In the genomic region with DNA sequence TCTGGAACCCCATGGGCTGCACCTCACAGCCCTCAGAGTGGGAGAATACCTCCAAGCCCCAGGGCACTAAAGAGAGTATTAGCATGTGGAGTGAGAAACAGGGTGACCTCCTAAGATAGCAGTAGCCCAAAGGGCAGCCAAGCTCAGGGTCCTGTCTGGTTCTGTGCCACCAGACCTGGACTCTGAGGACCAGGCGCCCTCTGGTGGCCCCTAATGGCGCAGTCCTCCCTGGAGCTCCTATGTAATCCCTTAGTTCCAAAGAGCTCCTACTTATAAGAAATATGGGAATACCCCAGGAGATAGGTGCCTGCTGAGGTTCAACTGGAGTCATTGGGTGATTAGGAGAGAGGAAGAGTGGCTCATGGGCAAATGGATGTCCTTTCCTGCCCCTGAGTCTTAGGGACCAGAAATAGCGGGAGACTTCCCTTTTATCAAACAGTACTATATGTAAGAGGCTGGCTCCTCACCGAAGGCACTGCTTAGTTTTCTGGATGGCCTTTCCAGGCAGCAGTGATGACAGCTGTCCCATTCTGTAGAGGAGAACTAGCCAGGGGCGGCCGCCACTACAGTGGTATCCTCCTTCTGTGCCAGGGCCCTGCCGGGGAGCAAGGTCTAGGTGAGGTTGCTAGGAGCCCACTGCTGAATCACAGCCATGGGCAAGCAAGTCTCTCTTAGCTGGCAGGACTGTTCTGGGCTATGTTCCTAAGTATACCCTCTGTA, we compare ENCODE assay signal across 7 mouse cellular contexts. TPM values are rescaled to one million over a fixed set of nuclear protein-coding genes. Genes with fewer than 3 reads are reported as not detected.
DNase-seq lines count a peak whose midpoint lies in the region; ATAC-seq and TF ChIP-seq lines count a peak whose summit lies in the region.

No protein-coding gene starts in this region.

- 32% methylated on average over 7 of the region's 7 CpGs for WGBS in hindbrain, postnatal 0 days
- 67% methylated on average over 7 of the region's 7 CpGs for WGBS in midbrain, embryonic 11.5 days

- ATAC-seq in hindbrain, postnatal 0 days, result peak; percentile 51
- peak; percentile 26 for ATAC-seq in midbrain, embryonic 11.5 days (ENCODE audit: low FRiP score)

- no peak overlapping the region for H3K9ac ChIP-seq in hindbrain, postnatal 0 days (replicated peaks; ENCODE audit: low read length)
- H3K9ac ChIP-seq in midbrain, embryonic 11.5 days (ENCODE audit: low read length), result no peak overlapping the region

- H3K9me3 ChIP-seq in hindbrain, postnatal 0 days (ENCODE audit: low read length), result no peaks in the 10 kb centered on the region
- H3K9me3 ChIP-seq in midbrain, embryonic 11.5 days (ENCODE audit: control insufficient read depth, low read length), result no peaks in the 10 kb centered on the region

- TF ChIP-seq CTCF in hindbrain, postnatal 0 days (IDR thresholded peaks at IDR 0.05; ENCODE audit: low read depth), result peak; percentile 91
- peak; percentile 97 for TF ChIP-seq CTCF in left cerebral cortex, adult 2 months (IDR thresholded peaks at IDR 0.05)

- intact Hi-C loops in left cerebral cortex, adult 2 months (cut with DNase I), result loop anchor here (1.0 to 5.0 kb wide), 5 partner anchors 122 to 313 kb away; partner anchors contain the start of gene Otos

- peaks cover 26% of the 10 kb centered on the region for H3K4me1 ChIP-seq in hindbrain, postnatal 0 days (ENCODE audit: insufficient read depth, low read length)
- H3K4me1 ChIP-seq in midbrain, embryonic 11.5 days (ENCODE audit: control insufficient read depth, insufficient read depth, low read length), result peaks cover 15% of the 10 kb centered on the region

- no peaks in the 10 kb centered on the region for H3K36me3 ChIP-seq in hindbrain, postnatal 0 days (ENCODE audit: insufficient read depth, low read length)
- peaks cover 8% of the 10 kb centered on the region; the same call in 1 of the 2 replicates for H3K36me3 ChIP-seq in midbrain, embryonic 11.5 days (ENCODE audit: control insufficient read depth, insufficient read depth, low read length)

- H3K27me3 ChIP-seq in hindbrain, postnatal 0 days (ENCODE audit: insufficient read depth, low read length), result no peaks in the 10 kb centered on the region
- H3K27me3 ChIP-seq in midbrain, embryonic 11.5 days (ENCODE audit: control insufficient read depth, insufficient read depth, low read length), result 0 out of 2 replicates have a peak, but pooled peaks cover 2% of the 10 kb centered on the region

- H3K4me3 ChIP-seq in hindbrain, postnatal 0 days (ENCODE audit: low read length), result no peak overlapping the region
- peak overlapping the region; percentile 67; the same call in 1 of the 2 replicates for H3K4me3 ChIP-seq in left cerebral cortex, adult 2 months
- H3K4me3 ChIP-seq in midbrain, embryonic 11.5 days (ENCODE audit: low read depth, low read length), result no peak overlapping the region

- no peak overlapping the region for H3K27ac ChIP-seq in hindbrain, postnatal 0 days
- 0 out of 2 replicates have a peak overlapping the region, but pooled peaks have one; percentile 5 for H3K27ac ChIP-seq in left cerebral cortex, adult 2 months
- H3K27ac ChIP-seq in midbrain, embryonic 11.5 days (ENCODE audit: low read depth, low read length), result no peak overlapping the region

- H3K4me2 ChIP-seq in hindbrain, postnatal 0 days (ENCODE audit: low read depth, low read length), result peak overlapping the region; percentile 73
- peak overlapping the region; percentile 80; the same call in 1 of the 2 replicates for H3K4me2 ChIP-seq in midbrain, embryonic 11.5 days

- peak; percentile 84 for DNase-seq in adipocyte (ENCODE audit: low spot score)
- DNase-seq in cerebellum, postnatal 14 days, result peak; percentile 95
- peak; percentile 88 to 91 for DNase-seq in frontal cortex, postnatal 36 days (ENCODE audit: low spot score in 2 of 2)
- peak; percentile 93 for DNase-seq in hindbrain, postnatal 0 days (ENCODE audit: low spot score)
- DNase-seq in left cerebral cortex, adult 2 months (ENCODE audit: extremely low spot score in 1 of 2, low spot score in 2 of 2), result peak; percentile 82 to 87
- peak; percentile 99 for DNase-seq in midbrain, embryonic 11.5 days (ENCODE audit: low spot score, missing footprints)
- peak; percentile 87 for DNase-seq in skeletal muscle tissue, adult 2 months (ENCODE audit: low read depth, low spot score)

RNA-seq across cellular contexts. Expression of gene Gpc1, which starts 2.7 kb away (rescaled TPM):
- total RNA-seq in hindbrain, postnatal 0 days (2014; rRNA removed), result 196 and 215 TPM in 2 replicates
- 55.5 and 57.8 TPM in 2 replicates for polyA plus RNA-seq in hindbrain, postnatal 0 days (2015; fragmentation: Nextera tagmentation; extraction: Ambion mirVana)
- 10 to 100 TPM; 88.7 to 94.1 TPM for total RNA-seq in left cerebral cortex, adult 2 months (2021)
- 32.1 and 41.8 TPM in 2 replicates for polyA plus RNA-seq in midbrain, embryonic 11.5 days (2014; fragmentation: Nextera tagmentation; extraction: Ambion mirVana)
